Mouse (Mus musculus) urinary bladder, postnatal 10 days (tissue): Measurements from ENCODE around the gene Bmp8b.
"Not testable (repeated sequence)": the region's sequence is repeated elsewhere in the genome, so short reads cannot be mapped to it uniquely, and the experiment has no call there.

Experiments used
- DNase-seq: peaks from one replicate; pipeline ENCODE4 v3.0.0; 2022; ENCODE audit warnings: low spot score

Bmp8b gene

GRCm38 (mm10) chr4:123104651-123105450, at the start of gene Bmp8b:
Bmp8b (plus strand) TSS chr4:123105165.
- no peak for DNase-seq

DNA sequence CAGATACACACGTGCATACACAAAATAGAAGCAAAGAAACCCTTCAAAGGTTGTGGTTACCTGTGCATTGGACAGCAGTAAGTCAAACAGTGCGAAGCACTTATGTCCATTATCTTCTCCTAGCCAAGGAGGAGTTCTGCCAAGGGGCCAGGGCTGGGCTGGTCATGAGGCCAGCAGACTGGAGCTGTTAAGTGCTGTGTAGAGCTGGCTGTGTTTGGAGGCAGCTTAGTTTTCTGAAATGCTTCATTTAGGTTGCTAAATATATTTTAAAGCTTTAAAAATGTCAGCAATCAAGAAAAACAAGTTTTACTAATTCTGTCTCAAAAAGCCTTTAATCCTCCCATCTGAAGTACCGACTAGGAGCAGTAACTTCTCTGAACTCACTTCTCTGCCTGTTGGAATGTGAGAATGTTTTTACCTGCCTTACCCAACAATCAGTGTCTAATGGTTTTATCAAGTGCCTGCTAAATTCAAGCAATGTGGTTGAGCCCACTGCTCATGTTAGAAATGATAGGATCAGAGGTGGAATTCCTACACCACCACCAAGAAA, 48.3 kb upstream of the Bmp8b start:
- DNase-seq = no peak

DNA sequence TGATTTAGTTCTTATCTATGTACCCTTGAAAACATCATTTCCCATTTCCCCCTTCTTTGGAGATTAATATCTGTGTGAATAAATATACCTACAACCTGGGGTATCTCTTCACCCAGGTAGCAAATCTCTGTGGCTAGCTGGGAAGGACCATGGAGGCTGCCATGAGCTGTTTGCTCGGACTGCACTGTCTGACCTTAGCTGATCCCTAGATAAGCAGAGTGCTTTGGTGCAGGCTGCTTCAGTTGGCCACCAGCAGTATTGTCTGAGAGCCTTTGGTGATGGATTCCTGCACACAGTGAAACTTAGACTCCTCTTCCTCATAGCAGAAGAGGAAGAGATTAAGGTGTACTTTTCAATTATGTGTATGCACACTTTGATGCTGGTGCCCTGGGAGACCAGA, 47.0 kb upstream of the Bmp8b start:
- DNase-seq = no peak

DNA sequence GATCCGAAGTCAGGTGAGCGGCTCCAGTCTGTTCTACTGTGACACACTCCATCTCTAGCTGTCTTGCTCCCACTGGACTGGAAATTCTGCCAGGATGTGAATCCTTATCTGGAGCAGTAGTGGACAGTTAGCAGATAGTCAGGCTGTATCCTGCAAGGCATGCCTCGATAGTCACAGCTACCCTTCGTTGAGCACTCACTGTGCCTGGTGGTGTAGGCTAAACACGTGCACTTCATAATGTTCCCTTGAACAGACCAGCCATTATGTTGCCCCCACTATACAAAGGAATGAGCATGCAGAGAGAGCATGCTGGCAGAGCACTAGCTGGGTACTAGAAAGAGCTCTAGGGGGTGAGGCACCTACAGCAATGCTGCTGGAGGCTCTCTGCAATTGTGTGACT, 43.2 kb upstream of the Bmp8b start:
- DNase-seq = no peak

DNA sequence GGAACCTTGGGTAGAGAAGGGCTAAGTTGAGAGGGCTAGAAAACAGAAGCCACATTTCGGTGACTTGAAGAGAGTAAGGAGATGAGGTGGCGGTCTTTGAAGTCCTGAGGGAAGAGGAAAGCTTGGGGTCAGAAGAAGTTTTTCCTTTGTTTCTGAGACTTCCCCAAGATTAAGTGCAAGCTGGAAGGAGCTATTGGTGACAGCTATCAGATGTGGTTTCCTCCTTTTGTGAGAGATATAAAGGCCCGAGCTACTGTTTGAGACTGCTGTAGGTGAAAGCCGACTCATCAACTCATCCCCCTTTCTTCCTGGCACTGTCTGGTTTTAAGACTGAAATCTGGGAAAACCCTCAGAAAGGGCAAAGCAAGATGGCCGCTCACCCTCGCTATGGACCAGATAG, 36.3 kb upstream of the Bmp8b start:
- DNase-seq = no peak

GRCm38 (mm10) chr4:123071266-123071966, 33.5 kb upstream of the Bmp8b start:
- peak; percentile 23 for DNase-seq

DNA sequence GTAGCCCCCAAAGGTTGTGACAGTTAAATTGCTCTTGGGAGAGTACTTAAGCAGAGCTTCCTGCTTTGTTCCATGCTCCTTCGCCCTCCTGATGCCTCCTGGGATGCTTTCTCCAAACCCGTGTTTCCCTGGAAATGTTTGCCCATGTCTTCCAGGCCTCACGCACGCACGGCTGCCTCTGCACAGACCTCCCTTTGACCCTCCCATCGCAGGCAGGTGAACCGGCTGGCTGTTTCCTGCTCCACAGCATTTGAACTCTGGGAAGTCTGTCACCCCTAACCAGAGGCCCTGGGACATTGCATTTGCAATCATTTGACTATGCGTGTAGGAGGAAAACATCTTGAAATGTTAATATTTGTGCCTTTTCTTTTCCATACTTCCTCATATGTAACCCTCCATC, 28.0 kb upstream of the Bmp8b start:
- no peak for DNase-seq

- DNase-seq = no peak
Measured at GRCm38 (mm10) chr4:123078231-123078630, 26.7 kb upstream of the Bmp8b start.

DNA sequence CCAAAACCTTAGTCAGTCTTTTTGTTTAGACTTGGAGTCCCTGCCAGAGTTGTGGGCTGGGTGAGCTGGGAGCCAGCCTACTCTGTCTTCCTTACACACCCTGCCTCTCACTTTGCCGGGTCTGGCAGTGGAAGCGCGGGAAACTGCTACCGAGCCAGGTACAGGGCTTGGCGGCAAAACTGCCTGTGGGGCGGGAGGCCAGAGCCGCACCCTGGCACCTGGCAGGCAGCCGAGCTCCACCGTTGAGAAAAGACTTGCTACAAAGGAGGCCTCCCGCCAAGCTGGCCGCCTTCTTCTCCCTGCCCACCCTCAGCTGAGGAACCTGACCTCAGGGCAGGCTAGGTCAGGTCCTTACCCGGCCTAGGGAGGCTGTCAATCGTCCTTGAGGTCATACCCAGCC, 24.2 kb upstream of the Bmp8b start:
- no peak for DNase-seq

DNA sequence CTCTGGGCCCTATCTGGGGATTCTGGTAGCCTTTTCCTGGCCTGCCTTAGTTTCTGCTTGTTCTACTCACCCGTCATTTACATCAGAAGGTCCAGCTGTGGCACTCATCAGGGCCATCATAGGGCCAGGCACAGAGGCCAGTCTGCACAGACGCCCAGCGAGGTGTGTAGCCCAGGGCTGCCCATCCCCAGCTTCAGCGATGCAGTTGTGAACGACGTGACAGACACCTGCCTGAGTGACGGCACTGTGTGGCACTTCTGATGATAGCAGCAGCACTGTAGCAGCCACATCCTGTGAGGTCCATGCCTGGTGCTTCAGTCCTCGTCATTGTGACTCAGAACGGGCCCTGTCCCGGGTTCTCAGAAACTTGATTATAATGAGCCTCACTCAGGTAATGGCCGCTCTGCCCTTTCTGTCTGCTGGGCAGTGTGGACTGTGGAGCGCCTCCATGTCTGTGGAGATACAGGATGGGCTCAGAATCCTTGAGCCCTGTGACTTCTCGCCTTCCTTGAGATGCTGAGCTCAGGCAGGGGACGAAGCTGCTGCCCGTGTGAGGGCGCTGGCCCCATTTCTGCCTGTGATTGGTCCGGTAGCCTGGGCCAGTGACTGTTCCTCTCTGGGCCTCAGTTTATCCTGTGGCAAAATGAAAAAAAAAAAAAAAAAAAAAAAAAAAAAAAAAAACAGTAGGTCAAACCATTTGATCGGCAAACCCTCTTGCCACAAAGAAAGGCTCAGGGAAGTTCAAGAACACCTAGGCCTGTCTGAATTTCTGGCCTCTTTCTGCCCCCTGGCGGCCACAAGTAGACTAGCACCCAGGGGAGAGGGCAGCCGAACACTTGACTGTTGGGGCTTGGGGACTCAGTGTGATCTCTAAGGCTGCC, 22.4 kb upstream of the Bmp8b start:
- DNase-seq = no peak

- no peak for DNase-seq
Measured at GRCm38 (mm10) chr4:123083323-123083902, 21.6 kb upstream of the Bmp8b start.

GRCm38 (mm10) chr4:123085290-123085689, 19.7 kb upstream of the Bmp8b start:
- no peak for DNase-seq

GRCm38 (mm10) chr4:123086381-123086780, 18.6 kb upstream of the Bmp8b start:
- DNase-seq = no peak

DNA sequence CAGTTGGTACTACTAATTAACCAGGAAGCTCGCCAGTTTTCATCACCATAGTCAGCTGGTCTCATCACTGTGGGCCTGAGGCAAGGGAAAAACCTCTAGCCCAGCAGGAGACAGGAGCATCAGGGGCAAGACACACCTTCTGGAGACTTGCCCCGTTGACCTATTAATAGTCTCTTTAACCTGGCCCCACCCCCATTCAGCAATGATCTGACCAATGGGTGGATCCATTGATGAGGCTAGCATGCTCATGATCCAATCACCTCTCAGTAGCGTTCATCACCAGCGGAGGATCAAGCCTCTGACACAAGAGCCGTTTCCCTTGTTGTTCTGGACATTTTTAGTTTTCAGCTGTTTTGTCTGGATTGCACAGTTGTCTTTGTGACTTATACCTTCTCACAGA, 12.3 kb upstream of the Bmp8b start:
- no peak for DNase-seq

DNA sequence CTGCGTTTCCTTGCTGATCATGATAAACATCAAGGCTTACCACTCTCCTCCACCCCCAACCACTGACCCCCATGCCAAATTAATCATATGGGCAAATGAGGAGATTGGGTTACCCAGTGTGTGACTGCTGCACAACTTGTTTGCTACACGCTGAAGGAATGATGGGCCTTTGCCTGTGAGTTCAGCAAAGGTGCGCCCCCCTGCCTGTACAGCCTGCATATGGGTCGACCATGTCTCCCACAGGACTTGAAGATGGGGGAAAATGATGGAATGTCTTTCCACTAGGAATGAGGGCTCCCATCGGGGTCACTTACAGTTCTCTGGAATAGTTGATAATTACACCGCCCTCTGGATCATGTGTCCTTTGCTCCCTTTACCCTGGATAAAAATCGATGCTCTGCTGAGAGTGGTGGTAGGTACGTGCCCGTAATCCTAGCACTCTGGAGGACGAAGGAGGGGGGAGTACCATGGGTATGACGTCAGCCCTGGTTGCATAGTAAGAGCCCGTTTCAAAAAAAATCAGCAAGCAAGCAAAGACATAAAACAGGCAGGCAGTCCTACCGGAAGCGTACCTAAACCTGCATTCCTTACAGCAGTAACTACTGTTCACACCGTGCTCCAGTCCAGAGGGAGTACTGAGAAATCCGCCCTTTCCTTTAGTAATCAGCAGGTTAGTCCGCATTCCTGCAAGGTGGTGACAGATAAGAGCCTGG, 11.7 kb upstream of the Bmp8b start:
- no peak for DNase-seq

DNA sequence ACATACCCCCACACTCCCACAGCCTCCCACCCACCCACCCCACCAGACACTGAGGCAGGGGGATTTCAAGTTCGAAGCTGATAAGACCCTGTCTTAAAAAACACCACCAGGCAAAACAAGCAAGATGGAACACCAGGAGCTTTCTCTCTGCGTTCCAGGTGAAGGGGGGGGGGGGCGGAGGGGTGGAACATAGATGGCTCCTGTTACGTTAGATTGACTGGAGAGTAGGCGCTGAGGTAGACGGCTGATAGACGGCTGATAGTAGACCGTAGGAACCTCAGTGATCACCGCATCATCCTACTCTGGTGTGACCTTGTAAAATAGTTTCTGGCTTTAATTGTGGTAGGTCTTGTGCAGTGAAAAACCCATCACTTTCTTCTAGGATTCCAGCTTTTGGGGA, 11.1 kb upstream of the Bmp8b start:
- no peak for DNase-seq

GRCm38 (mm10) chr4:123105451-123105790, 456 bp downstream of the Bmp8b start:
- DNase-seq = no peak

DNA sequence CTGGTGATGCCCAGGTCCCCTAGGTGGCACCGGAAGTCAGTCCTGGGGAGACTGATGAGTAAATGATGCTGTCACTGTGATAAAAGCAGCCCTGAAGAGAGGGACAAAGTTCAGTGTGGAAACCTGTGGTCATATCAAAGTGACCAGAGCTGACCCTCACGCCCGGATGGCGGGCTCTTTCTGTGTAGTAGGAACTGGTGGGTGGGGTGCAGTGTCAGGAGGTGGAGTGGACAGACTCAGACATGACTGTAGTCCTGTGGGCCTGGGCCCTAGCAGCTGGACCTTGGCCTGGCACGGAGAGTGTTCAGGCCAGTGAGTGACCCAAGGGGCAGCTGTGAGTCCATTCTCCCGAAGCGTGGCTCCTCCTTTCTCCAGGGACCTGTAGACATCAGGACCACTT, 964 bp downstream of the Bmp8b start:
- not testable (repeated sequence) for DNase-seq

GRCm38 (mm10) chr4:123106864-123107263, 1.9 kb downstream of the Bmp8b start:
- no peak for DNase-seq

DNA sequence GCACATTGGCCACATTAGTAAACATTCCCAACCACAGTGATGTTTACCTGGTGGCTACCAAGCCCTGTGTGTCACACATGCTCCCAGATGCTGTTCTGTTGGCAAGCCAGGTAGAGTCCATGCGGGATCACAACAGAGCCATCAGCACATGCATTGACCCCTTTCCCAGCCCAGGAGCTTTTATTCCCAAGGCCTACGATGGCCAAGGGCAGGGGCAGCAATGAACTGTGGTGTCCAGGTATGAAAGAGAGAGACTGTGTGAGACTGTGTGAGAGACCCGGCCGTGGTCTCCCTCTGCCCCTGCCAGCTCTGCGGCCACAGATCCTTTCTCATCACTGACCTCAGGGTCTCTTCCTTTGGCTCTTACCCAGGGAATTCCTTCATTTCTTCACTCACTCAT, 3.1 kb downstream of the Bmp8b start:
- no peak for DNase-seq

GRCm38 (mm10) chr4:123110751-123111150, 5.8 kb downstream of the Bmp8b start:
- no peak for DNase-seq
